Mouse (Mus musculus) stomach, embryonic 16.5 days (tissue): ENCODE measurements at regions not wholly inside any gene's neighbourhood (a gene's known extent, or its start where the extent isn't known, plus 50 kb on each side); places are given as distances from the start of the nearest gene placed in this dataset.

Experiments
- ATAC-seq: fragments of 200-750 bp; cut with Nextera tagmentation; 2 replicates; pipeline ENCODE4 v1.8.0; 2017; ENCODE audit warnings: moderate number of reproducible peaks, moderate TSS enrichment; ENCODE audit not compliant: insufficient read depth, low FRiP score
- H3K27ac ChIP-seq: fragments of 300-500 bp; sonication (generic); 2 replicates; pipeline ENCODE4 v1.5.1; 2014; ENCODE audit warnings: low read length
- H3K27me3 ChIP-seq: fragments of 300-500 bp; sonication (generic); 2 replicates; pipeline ENCODE4 v1.6.1; 2014; ENCODE audit warnings: low read length, control low read depth, mixed read lengths; ENCODE audit not compliant: control insufficient read depth, insufficient read depth
- H3K36me3 ChIP-seq: fragments of 300-500 bp; sonication (generic); 2 replicates; pipeline ENCODE4 v1.6.1; 2014; ENCODE audit warnings: low read length; ENCODE audit not compliant: control insufficient read depth, insufficient read depth
- H3K4me1 ChIP-seq: fragments of 300-500 bp; sonication (generic); 2 replicates; pipeline ENCODE4 v1.6.1; 2014; ENCODE audit warnings: low read length, control low read depth, mixed read lengths; ENCODE audit not compliant: control insufficient read depth, insufficient read depth
- H3K4me2 ChIP-seq: fragments of 300-500 bp; sonication (generic); 2 replicates; pipeline ENCODE4 v1.6.1; 2014; ENCODE audit warnings: low read depth, low read length, mixed read lengths
- H3K4me3 ChIP-seq: fragments of 300-500 bp; sonication (generic); replicated peaks from 2 replicates; pipeline ENCODE4 v1.5.1; 2014; ENCODE audit warnings: mild to moderate bottlenecking, low read length
- H3K9ac ChIP-seq: fragments of 300-500 bp; sonication (generic); 2 replicates; pipeline ENCODE4 v1.6.1; 2014; ENCODE audit warnings: low read length
- H3K9me3 ChIP-seq: fragments of 300-500 bp; sonication (generic); replicated peaks from 2 replicates; pipeline ENCODE4 v1.6.1; 2016; ENCODE audit warnings: low read length, control low read depth; ENCODE audit not compliant: control insufficient read depth
- WGBS: fragments of 180-500 bp; shearing (Covaris S2); extraction: QIAGEN DNeasy Blood & Tissue Kit; methylation state at CpG from one replicate; pipeline ENCODE4 v1.1.7; 2014; 5-methylcytosine and 5-hydroxymethylcytosine counted together

GRCm38 (mm10) chr17:80792605-80793004 is 64.3 kb upstream of the Map4k3 start:
- WGBS, result 70% methylated on average over 4 of the region's 4 CpGs
- H3K36me3 ChIP-seq, result no peaks in the 10 kb centered on the region
- no peak overlapping the region for H3K9ac ChIP-seq
- H3K9me3 ChIP-seq, result no peaks in the 10 kb centered on the region
- peak overlapping the region; percentile 46; the same call in 1 of the 2 replicates for H3K27ac ChIP-seq
- ATAC-seq, result no peak
- H3K27me3 ChIP-seq, result no peaks in the 10 kb centered on the region
- H3K4me1 ChIP-seq, result peaks cover 4% of the 10 kb centered on the region; the same call in 1 of the 2 replicates
- no peak overlapping the region for H3K4me2 ChIP-seq
- H3K4me3 ChIP-seq, result no peak overlapping the region

- Histone ChIP-seq H3K9me3 (no peaks in the 10 kb centered on the region), H3K27ac (no peak overlapping the region), H3K36me3 (no peaks in the 10 kb centered on the region), H3K4me2 (no peak overlapping the region), H3K27me3 (no peaks in the 10 kb centered on the region), H3K4me3 (no peak overlapping the region), H3K4me1 (peaks cover 18% of the 10 kb centered on the region), H3K9ac (no peak overlapping the region)
- ATAC-seq, result no peak
- WGBS, result 71% methylated on average over 12 of the region's 12 CpGs
Measured at GRCm38 (mm10) chr17:80789706-80790105, 61.4 kb upstream of the Map4k3 start.

GRCm38 (mm10) chr17:80789000-80789399 is 60.7 kb upstream of the Map4k3 start:
- WGBS, result 70% methylated on average over 3 of the region's 3 CpGs

GRCm38 (mm10) chr17:80786858-80787257 is 58.6 kb upstream of the Map4k3 start:
- ATAC-seq, result no peak; the same call in 1 of the 2 replicates
- Histone ChIP-seq H3K4me2 (no peak overlapping the region), H3K9ac (no peak overlapping the region), H3K9me3 (no peaks in the 10 kb centered on the region), H3K4me3 (no peak overlapping the region), H3K36me3 (no peaks in the 10 kb centered on the region), H3K27ac (peak overlapping the region; percentile 80), H3K27me3 (no peaks in the 10 kb centered on the region), H3K4me1 (peaks cover 23% of the 10 kb centered on the region)
- WGBS, result 12% methylated on average over 2 of the region's 2 CpGs

More at GRCm38 (mm10) chr17:80789000-80789399, 60.7 kb upstream of the Map4k3 start:
- Histone ChIP-seq H3K4me1 (peaks cover 18% of the 10 kb centered on the region), H3K9me3 (no peaks in the 10 kb centered on the region), H3K27ac (no peak overlapping the region), H3K27me3 (no peaks in the 10 kb centered on the region), H3K4me3 (no peak overlapping the region), H3K9ac (no peak overlapping the region), H3K36me3 (no peaks in the 10 kb centered on the region), H3K4me2 (no peak overlapping the region)
- no peak for ATAC-seq

- Histone ChIP-seq H3K4me1 (peaks cover 23% of the 10 kb centered on the region), H3K27me3 (no peaks in the 10 kb centered on the region), H3K36me3 (no peaks in the 10 kb centered on the region), H3K9ac (no peak overlapping the region), H3K9me3 (no peaks in the 10 kb centered on the region), H3K4me3 (no peak overlapping the region), H3K4me2 (no peak overlapping the region), H3K27ac (peak overlapping the region; percentile 80)
- WGBS, result 34% methylated on average over 8 of the region's 8 CpGs
- ATAC-seq, result peak; percentile 39
Measured at GRCm38 (mm10) chr17:80786061-80786851, 58.0 kb upstream of the Map4k3 start.

GRCm38 (mm10) chr17:80785476-80785875 is 57.2 kb upstream of the Map4k3 start:
- Histone ChIP-seq H3K4me2 (no peak overlapping the region), H3K4me1 (peaks cover 24% of the 10 kb centered on the region), H3K9me3 (no peaks in the 10 kb centered on the region), H3K27me3 (no peaks in the 10 kb centered on the region), H3K4me3 (no peak overlapping the region), H3K27ac (peak overlapping the region; percentile 80), H3K9ac (no peak overlapping the region), H3K36me3 (no peaks in the 10 kb centered on the region)
- no peak for ATAC-seq
- 72% methylated on average over 8 of the region's 8 CpGs for WGBS

GRCm38 (mm10) chr17:80785049-80785448 is 56.8 kb upstream of the Map4k3 start:
- WGBS, result 24% methylated on average over 4 of the region's 4 CpGs
- Histone ChIP-seq H3K4me2 (no peak overlapping the region), H3K36me3 (no peaks in the 10 kb centered on the region), H3K9ac (no peak overlapping the region), H3K4me1 (peaks cover 27% of the 10 kb centered on the region), H3K27ac (no peak overlapping the region), H3K27me3 (no peaks in the 10 kb centered on the region), H3K9me3 (no peaks in the 10 kb centered on the region), H3K4me3 (no peak overlapping the region)
- 0 out of 2 replicates have a peak, but pooled peaks have one; percentile 26 for ATAC-seq

- WGBS, result 32% methylated on average over 1 of the region's 1 CpGs
- Histone ChIP-seq H3K9ac (no peak overlapping the region), H3K4me2 (no peak overlapping the region), H3K9me3 (no peaks in the 10 kb centered on the region), H3K27me3 (no peaks in the 10 kb centered on the region), H3K27ac (peak overlapping the region; percentile 63; the same call in 1 of the 2 replicates), H3K36me3 (no peaks in the 10 kb centered on the region), H3K4me3 (no peak overlapping the region), H3K4me1 (peaks cover 27% of the 10 kb centered on the region)
- ATAC-seq, result peak; percentile 37; the same call in 1 of the 2 replicates
Measured at GRCm38 (mm10) chr17:80782233-80782632, 53.9 kb upstream of the Map4k3 start.

GRCm38 (mm10) chr17:80781621-80782020 is 53.3 kb upstream of the Map4k3 start:
- no peak for ATAC-seq
- WGBS, result 90% methylated on average over 12 of the region's 12 CpGs
- Histone ChIP-seq H3K4me1 (peaks cover 20% of the 10 kb centered on the region), H3K4me2 (no peak overlapping the region), H3K27ac (peak overlapping the region; percentile 50; the same call in 1 of the 2 replicates), H3K36me3 (no peaks in the 10 kb centered on the region), H3K9me3 (no peaks in the 10 kb centered on the region), H3K4me3 (no peak overlapping the region), H3K27me3 (no peaks in the 10 kb centered on the region), H3K9ac (no peak overlapping the region)
